Comparison of ENCODE assay signal across 8 mouse cellular contexts in the genomic region with DNA sequence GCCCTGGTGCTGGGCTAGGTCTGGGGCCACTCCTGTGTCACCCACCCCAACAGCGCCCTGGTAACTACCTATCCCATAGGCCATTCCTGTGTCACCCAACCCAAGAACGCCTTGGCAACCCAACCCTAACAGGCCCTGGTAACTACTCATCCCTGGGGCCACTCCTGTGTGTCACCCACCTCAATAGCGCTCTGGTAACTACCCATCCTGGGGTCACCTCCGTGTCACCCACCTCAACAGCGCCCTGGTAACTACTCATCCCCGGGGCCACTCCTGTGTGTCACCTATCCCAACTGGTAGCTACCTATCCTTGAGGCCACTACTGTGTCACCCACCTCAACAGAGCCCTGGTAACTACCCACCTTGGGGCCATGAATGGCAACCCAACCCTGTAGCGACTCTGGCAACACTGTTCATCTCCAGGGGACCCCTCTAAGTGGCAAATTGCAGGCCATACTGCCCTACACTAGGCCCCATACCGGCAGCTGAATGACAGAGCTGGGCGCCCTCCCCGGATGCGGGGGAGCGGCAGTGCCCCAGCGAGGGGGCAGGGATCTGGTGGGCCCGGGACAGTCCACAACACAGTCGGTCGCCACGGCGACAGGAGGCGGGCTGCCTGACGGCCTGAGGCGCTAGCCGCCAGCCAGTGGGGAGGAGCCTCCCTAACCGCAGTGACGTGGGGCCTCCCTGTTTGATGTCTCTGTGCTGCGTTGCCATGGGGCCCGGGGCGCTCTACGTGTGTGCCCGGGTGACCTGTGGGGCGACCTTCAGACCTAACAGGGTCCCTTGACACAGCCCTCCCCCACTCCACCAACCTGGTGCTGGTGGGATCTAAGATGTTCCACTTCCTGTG. TPM values are rescaled to one million over a fixed set of nuclear protein-coding genes. Genes with fewer than 3 reads are reported as not detected.
A peak's percentile ranks its signal among the peaks of the same experiment; 100 is the strongest.
DNase-seq lines count a peak whose midpoint lies in the region; TF ChIP-seq lines count a peak whose summit lies in the region.

No protein-coding gene starts in this region.

- H3K27me3 ChIP-seq in hindbrain, embryonic 10.5 days (ENCODE audit: insufficient read depth, poor library complexity, severe bottlenecking) = peaks cover 37% of the 10 kb centered on the region

- in situ Hi-C loops in ES-E14 (cut with MboI; ENCODE audit: low sequenced_read_pairs in 2 of 2, unreplicated experiment in 2 of 2) = no loop called here

- peak overlapping the region; percentile 95 for H3K27ac ChIP-seq in ES-E14 (ENCODE audit: insufficient read depth, low read depth, low read length, poor library complexity, severe bottlenecking)
- H3K27ac ChIP-seq in hindbrain, embryonic 10.5 days = peak overlapping the region; percentile 93

- peak overlapping the region; percentile 62; the same call in 1 of the 2 replicates for H3K9ac ChIP-seq in ES-E14 (ENCODE audit: insufficient read depth, low read depth, low read length, poor library complexity, severe bottlenecking)

- H3K36me3 ChIP-seq in ES-E14 (ENCODE audit: control insufficient read depth, insufficient read depth, low read length, poor library complexity, severe bottlenecking) = no peaks in the 10 kb centered on the region; the same call in 1 of the 2 replicates
- H3K36me3 ChIP-seq in hindbrain, embryonic 10.5 days = no peaks in the 10 kb centered on the region

- H3K4me1 ChIP-seq in ES-E14 (ENCODE audit: control insufficient read depth in 2 of 2, insufficient read depth in 2 of 2, low read length in 2 of 2, poor library complexity in 1 of 2) = peaks cover 10 to 32% of the 10 kb centered on the region in 2 experiments; a peak in 3 of 4 replicates
- H3K4me1 ChIP-seq in hindbrain, embryonic 10.5 days (replicated peaks) = peaks cover 62% of the 10 kb centered on the region

- DNase-seq in ES-E14 (ENCODE audit: low read depth, low spot score) = peak; percentile 77
- DNase-seq in c-Kit-negative CD71-positive TER-119-positive erythroid progenitor cells, embryonic 14.5 days (ENCODE audit: low read depth, low spot score) = peak; percentile 58
- DNase-seq in frontal cortex, adult 2 months (ENCODE audit: extremely low spot score in 1 of 2, low spot score in 1 of 2) = peak; percentile 72 to 81
- peak; percentile 95 for DNase-seq in hindbrain, embryonic 10.5 days (ENCODE audit: low spot score)
- DNase-seq in layer of hippocampus, postnatal 14 days (ENCODE audit: low spot score in 2 of 2) = peak; percentile 77 to 83
- peak; percentile 95 for DNase-seq in lung, postnatal 14 days
- peak; percentile 77 for DNase-seq in ovary, postnatal 14 days (ENCODE audit: low spot score)
- DNase-seq in thymus, postnatal 25 days = peak; percentile 95

- H3K4me3 ChIP-seq in ES-E14 (ENCODE audit: insufficient read depth in 1 of 2, low read depth in 1 of 2, low read length in 2 of 2, poor library complexity in 1 of 2, severe bottlenecking in 1 of 2) = peak overlapping the region; percentile 66 to 68
- peak overlapping the region; percentile 64 for H3K4me3 ChIP-seq in hindbrain, embryonic 10.5 days

- no peaks in the 10 kb centered on the region for H3K9me3 ChIP-seq in ES-E14 (ENCODE audit: control insufficient read depth, insufficient read depth, low read depth, low read length)
- no peaks in the 10 kb centered on the region for H3K9me3 ChIP-seq in hindbrain, embryonic 10.5 days

- WGBS in hindbrain, embryonic 10.5 days = 2% methylated on average over 30 of the region's 30 CpGs

TF ChIP-seq in ES-E14, 5 proteins besides CTCF, POLR2A, EP300 and RAD21:
- TF ChIP-seq HCFC1 (IDR thresholded peaks at IDR 0.05; ENCODE audit: borderline replicate concordance, insufficient read depth, low read length) (no peak), ZNF384 (IDR thresholded peaks at IDR 0.05; ENCODE audit: low read depth, low read length) (no peak), ZC3H11A (IDR thresholded peaks at IDR 0.05; ENCODE audit: borderline replicate concordance, low read depth, low read length) (no peak), MAFK (IDR thresholded peaks at IDR 0.05; ENCODE audit: insufficient read depth, low read depth, low read length) (no peak), CHD2 (IDR thresholded peaks at IDR 0.05; ENCODE audit: low read depth, low read length) (no peak)

RNA-seq across cellular contexts. Expression of a gene that starts 13.1 kb away (rescaled TPM):
- 7.0 and 9.9 TPM in 2 replicates for total RNA-seq in ES-E14 (2012; rRNA removed)
- 2.1 and 2.6 TPM in 2 replicates for polyA plus RNA-seq in frontal cortex, adult 2 months (2012; rRNA removed)
- polyA plus RNA-seq in hindbrain, embryonic 10.5 days (2016; fragmentation: Nextera tagmentation; extraction: Ambion mirVana) = 2.5 and 6.8 TPM in 2 replicates
- 1 to 10 TPM; 3.8 to 4.4 TPM for total RNA-seq in layer of hippocampus, postnatal 14 days (2021)

RNA-seq across cellular contexts. Expression of a gene that starts 38.7 kb away (rescaled TPM):
- 22.1 and 24.6 TPM in 2 replicates for total RNA-seq in ES-E14 (2012; rRNA removed)
- 13.7 TPM in 2 replicates for polyA plus RNA-seq in frontal cortex, adult 2 months (2012; rRNA removed)
- 36.9 and 53.5 TPM in 2 replicates for polyA plus RNA-seq in hindbrain, embryonic 10.5 days (2016; fragmentation: Nextera tagmentation; extraction: Ambion mirVana)
- total RNA-seq in layer of hippocampus, postnatal 14 days (2021) = 10 to 100 TPM; 17.2 to 18.8 TPM

RNA-seq across cellular contexts. Expression of a gene that starts 50.3 kb away (rescaled TPM):
- 4.9 TPM in 2 replicates for total RNA-seq in ES-E14 (2012; rRNA removed)
- polyA plus RNA-seq in frontal cortex, adult 2 months (2012; rRNA removed) = 2.6 and 2.9 TPM in 2 replicates
- polyA plus RNA-seq in hindbrain, embryonic 10.5 days (2016; fragmentation: Nextera tagmentation; extraction: Ambion mirVana) = 2.1 TPM in 2 replicates
- total RNA-seq in layer of hippocampus, postnatal 14 days (2021) = 1 to 10 TPM; 1.1 TPM

RNA-seq across cellular contexts. Expression of a gene that starts 50.4 kb away (rescaled TPM):
- total RNA-seq in ES-E14 (2012; rRNA removed) = 17.7 and 18.9 TPM in 2 replicates
- 38.4 and 40.2 TPM in 2 replicates for polyA plus RNA-seq in frontal cortex, adult 2 months (2012; rRNA removed)
- 18.2 and 19.0 TPM in 2 replicates for polyA plus RNA-seq in hindbrain, embryonic 10.5 days (2016; fragmentation: Nextera tagmentation; extraction: Ambion mirVana)
- 10 to 100 TPM; 46.9 to 53.9 TPM for total RNA-seq in layer of hippocampus, postnatal 14 days (2021)

RNA-seq across cellular contexts. Expression of a gene that starts 51.4 kb away (rescaled TPM):
- 148 and 181 TPM in 2 replicates for total RNA-seq in ES-E14 (2012; rRNA removed)
- polyA plus RNA-seq in frontal cortex, adult 2 months (2012; rRNA removed) = 216 and 261 TPM in 2 replicates
- 386 TPM in 2 replicates for polyA plus RNA-seq in hindbrain, embryonic 10.5 days (2016; fragmentation: Nextera tagmentation; extraction: Ambion mirVana)
- total RNA-seq in layer of hippocampus, postnatal 14 days (2021) = 100 to 1,000 TPM; 147 to 156 TPM

Comparison
In these comparisons a context has a peak if more than half of its experiments do, and no peak if none do; other contexts are left out.
1. Peak in every context shown above with its lines: DNase-seq, H3K4me3 ChIP-seq and H3K27ac ChIP-seq.